Mouse (Mus musculus) heart, embryonic 14.5 days (tissue): ENCODE data around the gene Arhgap17. TPM values are rescaled to one million over a fixed set of nuclear protein-coding genes. Genes with fewer than 3 reads are reported as not detected.

Source experiments
- ATAC-seq: fragments of 200-750 bp; cut with Nextera tagmentation; 2 replicates; pipeline ENCODE4 v1.8.0; 2017; ENCODE audit warnings: low read depth, moderate TSS enrichment; ENCODE audit not compliant: insufficient number of reproducible peaks, insufficient read depth, low FRiP score
- H3K27ac ChIP-seq, 2 experiments: fragments of 200-500 bp in 1 of 2; fragments of 300-500 bp in 1 of 2; sonication (generic) in 1 of 2; replicated peaks in 1 of 2; 2 replicates each; pipeline ENCODE4 v1.5.1; 2012 to 2014; ENCODE audit warnings: low read depth in 2 of 2, low read length in 2 of 2, control low read depth in 1 of 2, mild to moderate bottlenecking in 1 of 2, mixed read lengths in 1 of 2; ENCODE audit not compliant: control insufficient read depth in 1 of 2, insufficient read depth in 1 of 2
- H3K27me3 ChIP-seq: fragments of 300-500 bp; sonication (generic); 2 replicates; pipeline ENCODE4 v1.6.1; 2014; ENCODE audit warnings: mild to moderate bottlenecking, low read length, control low read depth; ENCODE audit not compliant: control insufficient read depth, insufficient read depth
- H3K36me3 ChIP-seq: fragments of 300-500 bp; sonication (generic); 2 replicates; pipeline ENCODE4 v1.6.1; 2014; ENCODE audit warnings: mild to moderate bottlenecking, control low read depth, low read length, mixed read lengths; ENCODE audit not compliant: control insufficient read depth, insufficient read depth
- H3K4me1 ChIP-seq, 2 experiments: fragments of 200-500 bp in 1 of 2; fragments of 300-500 bp in 1 of 2; sonication (generic) in 1 of 2; 2 replicates each; pipeline ENCODE4 v1.6.1; 2012 to 2014; ENCODE audit warnings: low read length in 2 of 2, control low read depth in 1 of 2, mixed read lengths in 1 of 2; ENCODE audit not compliant: control insufficient read depth in 2 of 2, insufficient read depth in 2 of 2
- H3K4me2 ChIP-seq: fragments of 300-500 bp; sonication (generic); 2 replicates; pipeline ENCODE4 v1.6.1; 2014; ENCODE audit warnings: mild to moderate bottlenecking, low read length
- H3K4me3 ChIP-seq, 2 experiments: fragments of 200-500 bp in 1 of 2; fragments of 300-500 bp in 1 of 2; sonication (generic) in 1 of 2; 2 replicates each; pipeline ENCODE4 v1.5.1; 2012 to 2014; ENCODE audit warnings: low read length in 2 of 2, mild to moderate bottlenecking in 2 of 2, control low read depth in 1 of 2, low read depth in 1 of 2, moderate library complexity in 1 of 2; ENCODE audit not compliant: control insufficient read depth in 1 of 2, insufficient read depth in 1 of 2
- H3K9ac ChIP-seq: fragments of 300-500 bp; sonication (generic); 2 replicates; pipeline ENCODE4 v1.6.1; 2014; ENCODE audit warnings: mild to moderate bottlenecking, low read length
- H3K9me3 ChIP-seq: fragments of 300-500 bp; sonication (generic); 2 replicates; pipeline ENCODE4 v1.6.1; 2016; ENCODE audit warnings: low read length, control low read depth; ENCODE audit not compliant: control insufficient read depth
- WGBS: fragments of 180-500 bp; shearing (Covaris S2); extraction: QIAGEN DNeasy Blood & Tissue Kit; methylation state at CpG from one replicate; pipeline ENCODE4 v1.1.7; 2014; 5-methylcytosine and 5-hydroxymethylcytosine counted together
- polyA plus RNA-seq: library from polyadenylated mRNA; unstranded; fragments of >200 nt; fragmentation: Nextera tagmentation; extraction: Ambion mirVana; gene quantifications from 2 replicates; pipeline ENCODE4 v1.2.1, GENCODE M21; 2014

Arhgap17 gene
- 17.4 and 19.2 TPM in 2 replicates for polyA plus RNA-seq

GRCm38 (mm10) chr7:123369759-123370481 lies at the start of gene Arhgap17, which contains the start of gene Lcmt1:
Gene Arhgap17, minus strand, starts transcription at chr7:123369915.
Gene Lcmt1, plus strand, starts transcription at chr7:123369784.
- under 1% methylated on average over 64 of the region's 64 CpGs for WGBS
- H3K27ac ChIP-seq: peak within 1 kb of the TSS; percentile 38 to 87

GRCm38 (mm10) chr7:123417661-123418060 lies 47.9 kb upstream of the Arhgap17 start:
- Histone ChIP-seq H3K4me2 (no peak overlapping the region), H3K9me3 (no peaks in the 10 kb centered on the region), H3K27me3 (no peaks in the 10 kb centered on the region), H3K4me1 (no peaks in the 10 kb centered on the region), H3K27ac (no peak overlapping the region), H3K9ac (no peak overlapping the region), H3K4me3 (no peak overlapping the region), H3K36me3 (peaks cover 32% of the 10 kb centered on the region)
- ATAC-seq: no peak
- WGBS: 84% methylated on average over 3 of the region's 3 CpGs

More at GRCm38 (mm10) chr7:123369759-123370481, at the start of gene Arhgap17, which contains the start of gene Lcmt1:
- Histone ChIP-seq H3K4me3 (peak within 1 kb of the TSS; percentile 64 to 87), H3K36me3 (peaks cover 5% of the 10 kb centered on the region; the same call in 1 of the 2 replicates), H3K9me3 (no peaks in the 10 kb centered on the region), H3K4me2 (peak within 1 kb of the TSS; percentile 92), H3K9ac (peak within 1 kb of the TSS; percentile 96), H3K27me3 (no peaks in the 10 kb centered on the region), H3K4me1 (peaks cover 11 to 44% of the 10 kb centered on the region in 2 experiments)
- peak; percentile 98 for ATAC-seq

GRCm38 (mm10) chr7:123416803-123417202 lies 47.1 kb upstream of the Arhgap17 start:
- no peak overlapping the region for H3K9ac ChIP-seq
- no peak for ATAC-seq
- no peaks in the 10 kb centered on the region for H3K4me1 ChIP-seq
- H3K9me3 ChIP-seq: no peaks in the 10 kb centered on the region
- H3K4me2 ChIP-seq: no peak overlapping the region
- no peak overlapping the region for H3K27ac ChIP-seq
- 62% methylated on average over 4 of the region's 4 CpGs for WGBS
- peaks cover 23% of the 10 kb centered on the region for H3K36me3 ChIP-seq
- no peaks in the 10 kb centered on the region for H3K27me3 ChIP-seq
- H3K4me3 ChIP-seq: no peak overlapping the region

GRCm38 (mm10) chr7:123412143-123412542 lies 42.4 kb upstream of the Arhgap17 start:
- Histone ChIP-seq H3K9me3 (no peaks in the 10 kb centered on the region), H3K9ac (no peak overlapping the region), H3K36me3 (no peaks in the 10 kb centered on the region; the same call in 1 of the 2 replicates), H3K4me1 (peaks cover 0 to 10% of the 10 kb centered on the region in 2 experiments; a peak in 2 of 4 replicates), H3K27ac (no peak overlapping the region), H3K4me2 (no peak overlapping the region), H3K4me3 (no peak overlapping the region), H3K27me3 (no peaks in the 10 kb centered on the region)
- ATAC-seq: no peak
- whole genome bisulfite sequencing: 88% methylated on average over 3 of the region's 3 CpGs

GRCm38 (mm10) chr7:123411109-123411508 lies 41.4 kb upstream of the Arhgap17 start:
- Histone ChIP-seq H3K9me3 (no peaks in the 10 kb centered on the region), H3K4me1 (peaks cover 0 to 12% of the 10 kb centered on the region in 2 experiments; a peak in 2 of 4 replicates), H3K4me2 (no peak overlapping the region), H3K27me3 (no peaks in the 10 kb centered on the region), H3K9ac (no peak overlapping the region), H3K4me3 (no peak overlapping the region), H3K27ac (no peak overlapping the region), H3K36me3 (peaks cover 4% of the 10 kb centered on the region; the same call in 1 of the 2 replicates)
- WGBS: 15% methylated on average over 1 of the region's 1 CpGs
- no peak for ATAC-seq

GRCm38 (mm10) chr7:123410502-123410901 lies 40.8 kb upstream of the Arhgap17 start:
- no peak overlapping the region for H3K4me2 ChIP-seq
- peaks cover 5% of the 10 kb centered on the region; the same call in 1 of the 2 replicates for H3K36me3 ChIP-seq
- ATAC-seq: no peak
- H3K9ac ChIP-seq: no peak overlapping the region
- H3K4me1 ChIP-seq: peaks cover 3 to 18% of the 10 kb centered on the region in 2 experiments; a peak in 3 of 4 replicates
- no peak overlapping the region for H3K27ac ChIP-seq
- WGBS: 93% methylated on average over 7 of the region's 7 CpGs
- H3K4me3 ChIP-seq: no peak overlapping the region
- no peaks in the 10 kb centered on the region for H3K9me3 ChIP-seq
- no peaks in the 10 kb centered on the region for H3K27me3 ChIP-seq

- Histone ChIP-seq H3K27ac (no peak overlapping the region), H3K36me3 (peaks cover 25% of the 10 kb centered on the region), H3K9me3 (no peaks in the 10 kb centered on the region), H3K27me3 (no peaks in the 10 kb centered on the region), H3K4me3 (no peak overlapping the region), H3K4me1 (peaks cover 8 to 36% of the 10 kb centered on the region in 2 experiments), H3K4me2 (no peak overlapping the region), H3K9ac (no peak overlapping the region)
- 91% methylated on average over 4 of the region's 4 CpGs for WGBS
- no peak for ATAC-seq
Measured at GRCm38 (mm10) chr7:123406988-123407387, 37.3 kb upstream of the Arhgap17 start.
